Mouse (Mus musculus): ENCODE measurements around the gene Gemin5. TPM values are rescaled to one million over a fixed set of nuclear protein-coding genes. Genes with fewer than 3 reads are reported as not detected.
"Not testable (repeated sequence)": the region's sequence is repeated elsewhere in the genome, so short reads cannot be mapped to it uniquely, and the experiment has no call there.

Gemin5 gene
- total RNA-seq (2021) = 10 to 100 TPM; 17.1 to 18.1 TPM

GRCm38 (mm10) chr11:58168167-58168915 is at the start of gene Gemin5:
Gene Gemin5, minus strand, starts transcription at chr11:58168539.
- intact Hi-C loops (cut with DNase I) = no loop called here
- peak; percentile 83 to 90 for DNase-seq (ENCODE audit: low spot score in 2 of 2)

- intact Hi-C loops (cut with DNase I) = no loop called here
- no peak for DNase-seq (ENCODE audit: low spot score in 2 of 2)
Measured at GRCm38 (mm10) chr11:58216823-58217222, 48.5 kb upstream of the Gemin5 start.

- intact Hi-C loops (cut with DNase I) = no loop called here
- no peak for DNase-seq (ENCODE audit: low spot score in 2 of 2)
Measured at GRCm38 (mm10) chr11:58215814-58216213, 47.5 kb upstream of the Gemin5 start.

GRCm38 (mm10) chr11:58215049-58215430 is 46.7 kb upstream of the Gemin5 start:
- intact Hi-C loops (cut with DNase I); DNase-seq (ENCODE audit: low spot score in 2 of 2): not testable (repeated sequence)

DNA sequence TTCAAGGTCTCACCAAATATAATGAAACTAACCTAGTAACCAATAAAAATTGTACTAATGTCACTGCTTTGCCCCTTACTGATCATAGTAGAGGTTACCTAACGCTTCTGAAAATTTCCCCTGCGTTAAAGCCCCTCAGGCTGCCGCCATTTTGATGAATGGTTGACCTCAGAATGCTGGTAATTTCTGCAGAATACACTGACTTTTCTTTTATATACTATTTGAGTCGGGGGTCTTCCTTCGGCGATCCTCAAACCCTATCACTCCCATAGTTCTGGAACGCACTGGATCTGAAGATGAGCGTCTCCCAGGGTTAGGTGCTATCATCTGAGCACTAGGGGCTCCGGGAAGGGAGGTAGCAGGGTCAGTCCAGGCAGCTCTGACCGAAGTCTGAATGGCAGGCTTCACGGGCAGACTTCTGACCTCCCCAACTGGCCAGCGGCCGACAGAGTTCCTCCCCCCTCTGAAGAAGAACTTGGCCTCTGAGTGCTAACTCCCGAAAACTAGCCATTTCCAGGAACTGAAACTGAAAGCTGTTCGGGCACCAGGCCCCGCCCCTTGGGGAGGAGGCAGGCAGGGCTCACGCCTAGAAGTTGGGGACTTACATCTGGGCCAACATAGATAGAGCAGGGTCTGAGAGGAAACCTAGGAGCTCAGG is 46.2 kb upstream of the Gemin5 start:
- intact Hi-C loops (cut with DNase I) = no loop called here

DNA sequence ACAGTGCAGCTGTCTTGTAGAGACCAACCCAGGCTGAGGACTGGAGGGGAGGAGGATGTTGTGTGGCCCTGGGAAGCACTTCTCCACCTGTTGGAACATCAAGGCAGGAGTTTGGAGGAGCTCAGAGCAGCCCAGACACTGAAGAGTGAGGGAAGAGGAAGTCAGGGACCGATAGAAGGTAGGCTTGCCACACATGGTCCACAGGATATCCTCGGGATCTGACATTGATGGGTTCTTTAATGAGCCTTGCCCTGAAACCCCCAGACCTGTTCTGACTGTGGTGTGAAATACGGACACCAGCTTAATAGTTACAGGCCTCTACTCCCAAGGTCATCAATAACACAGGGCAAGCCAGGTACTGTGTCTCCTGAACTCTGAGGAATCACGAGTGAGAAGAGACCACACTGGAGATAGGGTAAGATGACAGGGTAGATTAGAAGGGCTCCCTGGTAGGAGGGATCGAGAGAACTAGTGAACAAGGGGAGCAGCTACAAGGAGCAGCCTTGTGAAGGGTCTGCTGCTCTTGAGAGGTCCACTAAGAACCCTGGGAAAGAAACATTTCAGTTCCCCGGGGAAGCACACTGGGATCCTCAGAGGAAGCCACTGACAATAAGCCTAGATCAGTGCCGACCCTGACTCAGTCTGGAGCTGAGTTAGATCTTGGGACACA is 45.5 kb upstream of the Gemin5 start:
- no peak for DNase-seq (ENCODE audit: low spot score in 2 of 2)
- intact Hi-C loops (cut with DNase I) = no loop called here

More for the DNA sequence above, 46.2 kb upstream of the Gemin5 start:
- DNase-seq (ENCODE audit: low spot score in 2 of 2) = peak; percentile 29 to 36

DNA sequence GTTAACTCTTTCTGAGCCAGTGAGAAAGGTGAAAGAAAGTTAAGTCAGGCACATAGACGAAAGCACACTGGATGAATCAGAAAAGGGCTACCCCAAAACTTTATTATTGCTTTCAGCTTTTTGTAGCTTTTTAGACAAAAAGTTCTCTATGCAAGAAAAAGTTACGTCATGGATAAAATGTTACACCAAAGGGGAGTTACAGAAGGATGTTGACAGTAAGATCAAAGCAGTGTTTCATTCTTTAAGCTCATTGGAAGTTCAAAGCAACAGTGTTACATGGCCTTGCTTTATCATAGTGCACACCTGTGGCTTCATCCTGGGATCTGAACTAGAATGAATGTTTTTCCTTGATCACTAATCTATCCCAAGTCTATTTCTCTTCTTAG is 43.3 kb upstream of the Gemin5 start:
- intact Hi-C loops (cut with DNase I) = no loop called here

GRCm38 (mm10) chr11:58211062-58211681 is 42.8 kb upstream of the Gemin5 start:
- DNase-seq (ENCODE audit: low spot score in 2 of 2) = no peak
- intact Hi-C loops (cut with DNase I) = no loop called here

More for the DNA sequence above, 43.3 kb upstream of the Gemin5 start:
- no peak for DNase-seq (ENCODE audit: low spot score in 2 of 2)

- no peak for DNase-seq (ENCODE audit: low spot score in 2 of 2)
- intact Hi-C loops (cut with DNase I) = no loop called here
Measured at GRCm38 (mm10) chr11:58210321-58210886, 42.1 kb upstream of the Gemin5 start.

- DNase-seq (ENCODE audit: low spot score in 2 of 2) = no peak
- intact Hi-C loops (cut with DNase I) = no loop called here
Measured at GRCm38 (mm10) chr11:58201052-58201451, 32.7 kb upstream of the Gemin5 start.

GRCm38 (mm10) chr11:58200226-58200625 is 31.9 kb upstream of the Gemin5 start:
- no peak for DNase-seq (ENCODE audit: low spot score in 2 of 2)
- intact Hi-C loops (cut with DNase I) = no loop called here

- DNase-seq (ENCODE audit: low spot score in 2 of 2) = peak; percentile 31 to 52
- intact Hi-C loops (cut with DNase I) = not testable (repeated sequence)
Measured at GRCm38 (mm10) chr11:58199229-58200037, 31.1 kb upstream of the Gemin5 start, which contains the start of the genes Igtp and Irgm2. Gene Igtp, plus strand, starts transcription at chr11:58199556. Gene Irgm2, plus strand, starts transcription at chr11:58199618.

DNA sequence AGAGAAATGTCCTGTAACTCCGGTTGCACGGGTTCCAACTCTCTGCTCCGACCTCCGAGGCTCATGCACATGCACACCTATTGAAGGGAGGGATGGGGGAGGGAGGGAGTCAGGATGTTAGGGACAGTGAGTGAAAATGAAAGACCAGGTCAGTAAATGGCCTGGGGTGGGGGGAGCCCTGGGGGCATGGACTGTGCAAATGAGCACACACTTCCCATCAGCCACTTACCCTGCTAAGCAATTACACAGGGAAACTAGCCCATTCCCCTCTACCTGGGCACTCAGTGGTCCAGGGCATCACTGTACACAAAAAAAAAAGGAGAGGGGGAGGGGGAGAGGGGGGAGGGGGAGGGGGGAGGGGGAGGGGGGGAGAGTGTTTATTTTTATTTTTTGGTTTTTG is 30.3 kb upstream of the Gemin5 start:
- intact Hi-C loops (cut with DNase I) = no loop called here
- DNase-seq (ENCODE audit: low spot score in 2 of 2) = no peak

- intact Hi-C loops (cut with DNase I) = no loop called here
- no peak for DNase-seq (ENCODE audit: low spot score in 2 of 2)
Measured at GRCm38 (mm10) chr11:58193860-58194520, 25.7 kb upstream of the Gemin5 start.

- intact Hi-C loops (cut with DNase I) = no loop called here
- no peak for DNase-seq (ENCODE audit: low spot score in 2 of 2)
Measured at GRCm38 (mm10) chr11:58193326-58193725, 25.0 kb upstream of the Gemin5 start.

DNA sequence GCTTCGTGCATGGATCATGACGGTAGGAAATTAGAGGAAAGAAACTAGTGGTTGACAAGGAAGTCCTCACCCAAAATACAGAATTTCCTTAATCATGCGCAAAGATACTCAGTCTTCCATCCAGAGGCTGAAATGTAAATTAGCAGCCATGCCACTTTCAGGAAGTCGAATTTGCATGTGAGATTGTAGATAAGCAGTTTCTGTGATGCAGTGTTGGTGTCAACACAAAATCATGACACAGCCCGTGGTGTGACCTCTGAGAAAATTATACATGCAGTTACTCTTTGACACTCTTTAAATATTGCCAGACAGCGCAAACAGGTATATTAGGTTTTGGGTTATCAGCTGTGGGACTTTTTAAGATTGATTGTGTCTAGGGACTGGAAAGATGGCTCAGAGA is 21.3 kb upstream of the Gemin5 start:
- intact Hi-C loops (cut with DNase I) = loop anchor here (10.0 kb wide), 1 partner anchor 305 kb away; the partner anchor contains the start of gene Olfr332
- DNase-seq (ENCODE audit: low spot score in 2 of 2) = no peak

DNA sequence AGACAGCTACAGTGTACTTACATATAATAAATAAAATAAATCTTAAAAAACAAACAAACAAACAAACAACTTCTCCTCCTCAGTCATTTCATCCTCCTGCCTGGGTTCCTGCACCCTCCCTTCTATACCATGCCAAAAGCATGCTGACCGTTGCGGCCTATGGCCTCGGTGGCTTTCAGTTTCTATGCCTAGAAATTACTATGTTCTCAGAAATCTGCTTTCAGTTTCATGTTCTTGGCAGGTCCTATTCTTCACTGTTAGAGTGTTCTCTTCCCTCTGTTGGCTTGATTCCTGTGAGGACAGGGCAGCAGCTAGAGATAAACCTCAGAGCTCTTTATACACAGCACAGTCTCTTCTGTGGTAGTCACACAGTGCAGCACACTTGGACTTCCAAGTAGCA is 15.2 kb upstream of the Gemin5 start:
- intact Hi-C loops (cut with DNase I) = loop anchor here (10.0 kb wide), 1 partner anchor 311 kb away; the partner anchor contains the start of gene Olfr332
- no peak for DNase-seq (ENCODE audit: low spot score in 2 of 2)

DNA sequence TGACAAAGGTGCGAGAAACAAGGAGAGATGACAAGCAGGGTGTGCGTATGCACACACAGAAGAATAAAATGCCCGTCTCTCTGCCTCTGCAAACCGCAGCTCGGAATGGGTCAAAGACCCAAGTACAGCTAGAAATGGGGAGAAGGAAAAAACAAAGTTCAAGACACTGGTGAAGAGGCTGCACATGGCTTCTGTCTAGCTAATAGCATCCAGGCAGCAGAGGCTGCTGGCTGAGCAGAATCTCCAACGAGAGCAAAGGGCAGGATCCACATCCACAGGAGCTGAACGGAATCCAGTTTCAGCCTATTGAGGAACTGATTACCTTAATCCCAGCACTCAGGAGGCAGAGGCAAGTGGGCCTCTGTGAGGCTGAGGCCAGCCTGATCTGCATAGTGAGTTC is 12.4 kb upstream of the Gemin5 start:
- no peak for DNase-seq (ENCODE audit: low spot score in 2 of 2)
- intact Hi-C loops (cut with DNase I) = loop anchor here (10.0 kb wide), 1 partner anchor 314 kb away; the partner anchor contains the start of gene Olfr332

All from left cerebral cortex, postnatal 36 days (tissue).